Mouse (Mus musculus) urinary bladder, postnatal 36 days (tissue): ENCODE measurements around the gene Cct2.
"Not testable (repeated sequence)": the region's sequence is repeated elsewhere in the genome, so short reads cannot be mapped to it uniquely, and the experiment has no call there.

ENCODE experiments used
- DNase-seq, 2 experiments: peaks; one replicate each; pipeline ENCODE4 v3.0.0; 2022; ENCODE audit warnings: low spot score in 2 of 2, mixed read lengths in 1 of 2

Gene Cct2

GRCm38 (mm10) chr10:117055668-117056067, 7.9 kb downstream of the Cct2 start:
- DNase-seq: no peak

- DNase-seq: no peak
These were observed 13.5 kb downstream of the Cct2 start for GRCm38 (mm10) chr10:117049961-117050597.

- no peak for DNase-seq
These were observed 14.4 kb downstream of the Cct2 start for GRCm38 (mm10) chr10:117049253-117049652.

- DNase-seq: no peak
These were observed 18.2 kb downstream of the Cct2 start, which contains the start of gene Lrrc10 for GRCm38 (mm10) chr10:117045175-117046056. Gene Lrrc10, plus strand, starts transcription at chr10:117045341.

GRCm38 (mm10) chr10:117043497-117044166, 20.0 kb downstream of the Cct2 start:
- not testable (repeated sequence) for DNase-seq

GRCm38 (mm10) chr10:117042295-117042694, 21.3 kb downstream of the Cct2 start:
- no peak for DNase-seq

- no peak for DNase-seq
These were observed 23.3 kb downstream of the Cct2 start for GRCm38 (mm10) chr10:117040355-117040754.

GRCm38 (mm10) chr10:117033785-117034184, 29.8 kb downstream of the Cct2 start:
- DNase-seq: peak; percentile 75 to 82

- no peak for DNase-seq
These were observed 32.5 kb downstream of the Cct2 start for GRCm38 (mm10) chr10:117031160-117031559.

GRCm38 (mm10) chr10:117026176-117026575, 37.4 kb downstream of the Cct2 start:
- DNase-seq: no peak

GRCm38 (mm10) chr10:117025776-117026175, 37.8 kb downstream of the Cct2 start:
- not testable (repeated sequence) for DNase-seq

GRCm38 (mm10) chr10:117023693-117024092, 39.9 kb downstream of the Cct2 start:
- DNase-seq: no peak

GRCm38 (mm10) chr10:117021020-117021754, 42.4 kb downstream of the Cct2 start:
- peak in 1 of 2 experiments; percentile 28 for DNase-seq

GRCm38 (mm10) chr10:117018281-117018840, 45.3 kb downstream of the Cct2 start:
- no peak for DNase-seq

- no peak for DNase-seq
These were observed 49.0 kb downstream of the Cct2 start for GRCm38 (mm10) chr10:117014565-117014964.

- DNase-seq: no peak
These were observed 49.8 kb downstream of the Cct2 start for GRCm38 (mm10) chr10:117013689-117014390.

GRCm38 (mm10) chr10:117011047-117011446, 52.6 kb downstream of the Cct2 start:
- no peak for DNase-seq

GRCm38 (mm10) chr10:117009691-117010090, 53.9 kb downstream of the Cct2 start:
- DNase-seq: no peak

- DNase-seq: no peak
These were observed 57.7 kb downstream of the Cct2 start for GRCm38 (mm10) chr10:117005707-117006464.

- no peak for DNase-seq
These were observed 58.9 kb downstream of the Cct2 start for GRCm38 (mm10) chr10:117004695-117005094.
